Mouse (Mus musculus) midbrain, postnatal 0 days (tissue): ENCODE measurements at regions not wholly inside any gene's neighbourhood (a gene's known extent, or its start where the extent isn't known, plus 50 kb on each side); places are given as distances from the start of the nearest gene placed in this dataset.
A peak's percentile ranks its signal among the peaks of the same experiment; 100 is the strongest.

ENCODE experiments used
- ATAC-seq: fragments of 200-750 bp; cut with Nextera tagmentation; 2 replicates; pipeline ENCODE4 v1.8.0; 2017; ENCODE audit warnings: moderate number of reproducible peaks, mild to moderate bottlenecking, moderate TSS enrichment, moderate library complexity; ENCODE audit not compliant: low FRiP score
- DNase-seq: peaks from one replicate; pipeline ENCODE4 v3.0.0-alpha.2; 2015; ENCODE audit warnings: low spot score
- H3K27ac ChIP-seq: fragments of 300-500 bp; sonication (generic); 2 replicates; pipeline ENCODE4 v1.5.1; 2014; ENCODE audit warnings: low read depth, mild to moderate bottlenecking, low read length, mixed read lengths
- H3K27me3 ChIP-seq: fragments of 300-500 bp; sonication (generic); 2 replicates; pipeline ENCODE4 v1.6.1; 2014; ENCODE audit warnings: low read length, control low read depth, mixed read lengths; ENCODE audit not compliant: insufficient read depth
- H3K36me3 ChIP-seq: fragments of 300-500 bp; sonication (generic); 2 replicates; pipeline ENCODE4 v1.6.1; 2014; ENCODE audit warnings: low read length, control low read depth, mixed read lengths; ENCODE audit not compliant: insufficient read depth
- H3K4me1 ChIP-seq: fragments of 300-500 bp; sonication (generic); 2 replicates; pipeline ENCODE4 v1.6.1; 2014; ENCODE audit warnings: mild to moderate bottlenecking, control low read depth, antibody characterized with exemption, low read length, mixed read lengths; ENCODE audit not compliant: insufficient read depth
- H3K4me2 ChIP-seq: fragments of 300-500 bp; sonication (generic); 2 replicates; pipeline ENCODE4 v1.6.1; 2014; ENCODE audit warnings: low read depth, mild to moderate bottlenecking, low read length, mixed read lengths; ENCODE audit not compliant: poor library complexity, severe bottlenecking
- H3K4me3 ChIP-seq: fragments of 300-500 bp; sonication (generic); 2 replicates; pipeline ENCODE4 v1.5.1; 2014; ENCODE audit warnings: low read depth, mild to moderate bottlenecking, low read length, moderate library complexity
- H3K9ac ChIP-seq: fragments of 300-500 bp; sonication (generic); replicated peaks from 2 replicates; pipeline ENCODE4 v1.6.1; 2014; ENCODE audit warnings: mild to moderate bottlenecking, low read length, moderate library complexity, mixed read lengths; ENCODE audit not compliant: poor library complexity, severe bottlenecking
- H3K9me3 ChIP-seq: fragments of 300-500 bp; sonication (generic); 2 replicates; pipeline ENCODE4 v1.6.1; 2016; ENCODE audit warnings: low read length, control low read depth
- CTCF ChIP-seq: IDR thresholded peaks from 2 replicates; pipeline ENCODE4 v1.5.1; 2016; ENCODE audit warnings: antibody characterized with exemption, mild to moderate bottlenecking
- WGBS: fragments of 180-500 bp; shearing (Covaris S2); extraction: QIAGEN DNeasy Blood & Tissue Kit; methylation state at CpG from one replicate; pipeline ENCODE4 v1.1.7; 2014; 5-methylcytosine and 5-hydroxymethylcytosine counted together

GRCm38 (mm10) chr5:51801486-51801885, 234.0 kb upstream of the Ppargc1a start:
- Histone ChIP-seq H3K4me3 (no peak overlapping the region), H3K27ac (no peak overlapping the region), H3K27me3 (no peaks in the 10 kb centered on the region), H3K9me3 (no peaks in the 10 kb centered on the region), H3K36me3 (no peaks in the 10 kb centered on the region), H3K9ac (no peak overlapping the region), H3K4me1 (no peaks in the 10 kb centered on the region), H3K4me2 (no peak overlapping the region)
- TF ChIP-seq CTCF = no peak
- ATAC-seq (no peak), DNase-seq (no peak)
- 84% methylated on average over 8 of the region's 8 CpGs for WGBS

GRCm38 (mm10) chr5:51799371-51800035, 232.0 kb upstream of the Ppargc1a start:
- no peak for TF ChIP-seq CTCF
- DNase-seq (no peak), ATAC-seq (no peak)
- H3K27me3 ChIP-seq = no peaks in the 10 kb centered on the region
- H3K4me1 ChIP-seq = no peaks in the 10 kb centered on the region
- no peaks in the 10 kb centered on the region for H3K9me3 ChIP-seq
- no peak overlapping the region for H3K9ac ChIP-seq
- H3K36me3 ChIP-seq = no peaks in the 10 kb centered on the region
- no peak overlapping the region for H3K4me3 ChIP-seq
- WGBS = 82% methylated on average over 6 of the region's 6 CpGs
- H3K4me2 ChIP-seq = no peak overlapping the region
- H3K27ac ChIP-seq = no peak overlapping the region

- ATAC-seq (no peak), DNase-seq (no peak)
- Histone ChIP-seq H3K4me3 (no peak overlapping the region), H3K27ac (no peak overlapping the region), H3K4me1 (no peaks in the 10 kb centered on the region), H3K27me3 (no peaks in the 10 kb centered on the region), H3K9me3 (no peaks in the 10 kb centered on the region), H3K36me3 (no peaks in the 10 kb centered on the region), H3K9ac (no peak overlapping the region), H3K4me2 (no peak overlapping the region)
- TF ChIP-seq CTCF = no peak
- WGBS = 49% methylated on average over 6 of the region's 6 CpGs
Measured at GRCm38 (mm10) chr5:51794097-51794496, 226.6 kb upstream of the Ppargc1a start.

GRCm38 (mm10) chr5:51792950-51793349, 225.4 kb upstream of the Ppargc1a start:
- H3K4me1 ChIP-seq = no peaks in the 10 kb centered on the region
- no peaks in the 10 kb centered on the region for H3K9me3 ChIP-seq
- DNase-seq = no peak
- H3K27me3 ChIP-seq = no peaks in the 10 kb centered on the region
- 70% methylated on average over 2 of the region's 2 CpGs for WGBS
- H3K9ac ChIP-seq = no peak overlapping the region
- TF ChIP-seq CTCF = no peak
- H3K27ac ChIP-seq = no peak overlapping the region
- H3K4me2 ChIP-seq = no peak overlapping the region
- H3K36me3 ChIP-seq = no peaks in the 10 kb centered on the region
- no peak overlapping the region for H3K4me3 ChIP-seq
- no peak for ATAC-seq

DNA sequence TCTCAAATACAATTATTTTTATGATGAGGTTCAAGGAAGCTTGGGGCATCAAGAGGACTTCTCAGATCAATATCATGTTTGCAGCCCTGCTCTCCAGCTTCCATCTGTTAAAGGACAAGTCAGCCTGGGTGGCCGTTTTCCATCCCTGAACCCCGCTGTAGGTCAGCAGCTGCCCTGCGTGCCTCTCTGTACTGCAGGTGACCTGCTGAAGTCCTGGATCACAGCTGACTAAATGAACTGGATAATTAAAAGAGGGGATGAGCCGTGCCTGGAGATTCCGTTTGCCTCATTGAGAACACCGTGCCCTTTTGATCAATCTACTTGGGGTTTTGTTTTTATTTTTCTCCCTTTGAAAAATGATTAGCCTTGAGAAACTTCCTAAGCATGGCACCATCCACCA, 221.2 kb upstream of the Ppargc1a start:
- ATAC-seq = no peak
- Histone ChIP-seq H3K9me3 (no peaks in the 10 kb centered on the region), H3K27ac (no peak overlapping the region), H3K9ac (no peak overlapping the region), H3K4me3 (no peak overlapping the region), H3K4me1 (no peaks in the 10 kb centered on the region), H3K4me2 (no peak overlapping the region), H3K36me3 (no peaks in the 10 kb centered on the region), H3K27me3 (no peaks in the 10 kb centered on the region)
- DNase-seq = no peak
- no peak for TF ChIP-seq CTCF
- WGBS = 77% methylated on average over 6 of the region's 6 CpGs

- no peak overlapping the region for H3K27ac ChIP-seq
- H3K4me1 ChIP-seq = no peaks in the 10 kb centered on the region
- no peak overlapping the region for H3K4me2 ChIP-seq
- no peaks in the 10 kb centered on the region for H3K27me3 ChIP-seq
- ATAC-seq (no peak), DNase-seq (peak; percentile 58)
- no peak for TF ChIP-seq CTCF
- H3K9ac ChIP-seq = no peak overlapping the region
- no peaks in the 10 kb centered on the region for H3K9me3 ChIP-seq
- H3K36me3 ChIP-seq = no peaks in the 10 kb centered on the region
- no peak overlapping the region for H3K4me3 ChIP-seq
- 76% methylated on average over 5 of the region's 5 CpGs for WGBS
Measured at GRCm38 (mm10) chr5:51783523-51783922, 216.0 kb upstream of the Ppargc1a start.
